Mouse (Mus musculus) megakaryocyte, embryonic 14.5 days (primary cell): ENCODE measurements around the gene Dnaja4.

Source experiments
- FLI1 ChIP-seq: IDR thresholded peaks from 2 replicates; pipeline ENCODE4 v1.6.1; 2012; ENCODE audit warnings: low read length, inconsistent platforms, mixed read lengths
- GATA1 ChIP-seq: IDR thresholded peaks from 3 replicates; pipeline ENCODE4 v1.6.1; 2012; ENCODE audit warnings: mixed read lengths, low read length, inconsistent platforms, borderline replicate concordance

DNA sequence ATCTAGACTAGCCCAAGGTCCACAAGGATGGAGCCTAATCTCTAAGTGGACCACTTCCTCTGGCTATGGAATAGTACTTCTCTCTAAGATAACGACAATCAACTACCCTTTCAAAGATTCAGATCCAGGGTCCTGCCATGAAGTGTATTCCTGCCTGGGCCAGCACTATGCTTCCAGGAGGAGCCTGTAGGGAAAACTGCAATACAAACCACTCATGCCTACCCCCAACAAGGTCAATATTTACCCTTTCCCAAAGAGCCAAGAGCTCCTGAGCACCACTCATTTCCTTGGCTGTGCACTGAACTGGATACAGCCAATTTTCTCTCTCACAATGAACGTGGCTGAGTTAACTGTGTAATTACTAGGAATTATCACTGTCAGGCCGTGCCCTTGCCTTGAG, 18.9 kb downstream of the Dnaja4 start:
- TF ChIP-seq GATA1: no peak
- TF ChIP-seq FLI1: no peak
